Mouse (Mus musculus): ENCODE data around the gene Pik3ca.

GRCm38 (mm10) chr3:32505841-32506240 lies 108.4 kb downstream of the Pik3ca start:
- TF ChIP-seq POLR2A (IDR thresholded peaks at IDR 0.05; ENCODE audit: low read depth, low read length) (no peak), CTCF (IDR thresholded peaks at IDR 0.05; ENCODE audit: borderline replicate concordance, insufficient read depth, low read length) (no peak)

All from embryonic fibroblast, embryonic 13.5 days (primary cell).